Mouse (Mus musculus) layer of hippocampus, adult 8-10 months (tissue): ENCODE data around the gene Ano1. TPM values are rescaled to one million over a fixed set of nuclear protein-coding genes. Genes with fewer than 3 reads are reported as not detected.

Source experiments
- DNase-seq, 2 experiments: peaks; one replicate each; pipeline ENCODE4 v3.0.0; 2022; ENCODE audit warnings: low spot score in 2 of 2
- total RNA-seq, 4 experiments: library from RNA; stranded (reverse); gene quantifications; 2 replicates each; pipeline ENCODE4 v1.2.4; 2022

The Ano1 gene
- total RNA-seq, 4 experiments from 2014 or later: 2.8 to 7.6 (median 3.9) TPM

GRCm38 (mm10) chr7:144541351-144541750, 210.4 kb downstream of the Ano1 start:
- DNase-seq: no peak

DNA sequence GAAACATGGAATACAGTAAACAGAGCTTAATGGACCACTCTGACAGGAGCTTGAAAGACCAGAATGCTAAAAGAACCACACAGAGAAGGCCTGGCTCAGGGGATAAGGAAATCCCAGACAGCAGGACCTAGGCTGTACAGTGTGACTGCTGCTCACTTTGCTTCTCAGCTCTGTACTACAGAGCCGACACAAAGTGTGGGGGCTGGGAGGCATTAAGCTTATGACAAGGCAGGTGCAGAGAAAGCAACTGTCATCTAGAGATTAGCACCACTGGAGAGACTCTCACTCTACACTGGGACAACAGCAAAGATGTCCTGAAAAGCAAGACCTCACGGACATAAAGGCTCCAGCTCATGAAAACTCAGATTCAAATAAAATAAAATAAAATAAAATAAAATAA, 212.6 kb downstream of the Ano1 start:
- DNase-seq: no peak

Other genes starting within 250 kb of the Ano1 start
- gene Ppfia1, start 198.2 kb downstream of the Ano1 start, total RNA-seq: 10 to 100 TPM; 37.1 to 43.4 (median 40.3) TPM
- 1 to 10 TPM; 1.9 to 3.4 (median 2.8) TPM for gene Fadd, start 169.5 kb downstream of the Ano1 start, total RNA-seq
- gene Fgf3, start 86.1 kb upstream of the Ano1 start, total RNA-seq: under 1 TPM in 1 of 4 experiments, not detected in 3; 0.43 TPM
- not detected for gene Fgf4, start 95.4 kb upstream of the Ano1 start, total RNA-seq
- gene Fgf15, start 144.6 kb upstream of the Ano1 start, total RNA-seq: not detected
- 10 to 100 TPM; 25.4 to 28.8 (median 26.5) TPM for gene LTO1, start 163.1 kb upstream of the Ano1 start, total RNA-seq
- 10 to 100 TPM; 41.8 to 55.1 (median 48.8) TPM for gene Ccnd1, start 188.0 kb upstream of the Ano1 start, total RNA-seq